Mouse (Mus musculus) fibroblast of lung, adult 2 months (primary cell): ENCODE measurements at regions not wholly inside any gene's neighbourhood (a gene's known extent, or its start where the extent isn't known, plus 50 kb on each side); places are given as distances from the start of the nearest gene placed in this dataset.

ENCODE experiments used
- DNase-seq: peaks from one replicate; pipeline ENCODE4 v3.0.0-alpha.2; 2011; ENCODE audit warnings: low read depth

DNA sequence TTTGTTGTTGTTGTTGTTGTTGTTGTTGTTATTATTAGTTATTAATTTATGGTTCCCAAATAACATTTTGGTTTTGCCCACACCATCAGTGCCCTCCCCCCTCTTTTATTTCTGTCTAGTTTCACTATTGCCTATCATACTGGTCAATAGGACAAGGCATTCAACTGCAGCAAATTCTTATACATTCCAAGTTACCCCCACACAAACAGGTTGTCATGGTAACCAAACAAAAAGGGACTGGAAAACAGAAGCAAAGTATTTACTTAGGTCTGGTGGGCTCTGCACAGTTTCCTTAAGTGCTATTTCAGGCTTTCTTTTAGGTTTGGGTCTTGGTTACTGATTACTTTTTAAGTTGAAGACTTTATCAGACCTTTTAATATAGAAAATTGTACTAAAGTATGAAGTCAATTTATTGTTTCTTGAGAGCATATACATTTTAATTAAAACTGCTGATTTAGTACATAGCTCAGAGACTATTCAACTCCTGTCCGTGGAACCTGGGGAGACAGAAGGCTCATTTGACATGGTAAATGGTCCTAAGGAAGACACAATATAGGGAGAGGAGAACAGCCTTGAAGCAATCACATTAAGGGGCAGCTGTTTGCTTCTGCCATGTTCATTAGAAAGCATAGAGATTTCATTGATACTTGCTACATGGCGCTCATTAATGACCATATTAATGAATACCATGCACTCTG is 90.3 kb downstream of the Brms1l start:
- no peak for DNase-seq
